ENCODE assay signal across 26 mouse cellular contexts in the genomic region with DNA sequence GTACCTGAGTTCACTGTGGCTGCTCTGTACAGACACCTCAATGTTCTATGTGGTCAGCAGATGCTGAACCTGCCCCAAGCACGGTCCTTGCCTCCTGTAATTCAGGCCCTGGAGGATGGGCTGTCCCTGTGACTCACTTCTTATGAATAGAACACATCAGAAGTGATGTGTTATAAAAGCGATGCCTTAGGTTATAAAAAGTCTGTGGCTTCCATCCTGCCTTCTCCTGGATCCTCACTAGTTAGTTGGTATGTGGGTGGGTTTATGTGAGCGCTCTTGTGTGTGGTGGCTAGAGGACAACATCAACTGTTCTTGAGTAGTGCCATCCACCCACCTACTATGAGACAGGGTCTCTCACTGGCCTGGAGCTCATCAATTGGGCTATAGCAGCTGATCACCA.
"Had no signal": no experiment of that assay in that cellular context is flagged by ENCODE, and none has a peak within 500 bp of the region (broad histone marks: within the 10 kb centered on the region; RNA-seq: fewer than 3 reads in every experiment).

No protein-coding gene starts in this region.

- H3K27me3 ChIP-seq: intestine, embryonic 15.5 days; limb, embryonic 12.5 days; liver, embryonic 15.5 days had no signal

- H3K4me1 ChIP-seq: intestine, embryonic 15.5 days; liver, embryonic 13.5 days; liver, embryonic 15.5 days had no signal

- H3K9me3 ChIP-seq: heart, embryonic 10.5 days; intestine, embryonic 15.5 days; limb, embryonic 10.5 days; liver, embryonic 13.5 days; liver, embryonic 15.5 days had no signal

- DNase-seq: gastrocnemius, adult 2 months; gastrocnemius, postnatal 10 days; gastrocnemius, postnatal 25 days; heart, adult 18-20 months; heart, postnatal 10 days; heart, postnatal 4 days; kidney, adult 18-20 months; kidney, adult 8-10 months; kidney, postnatal 10 days; kidney, postnatal 25 days; kidney, postnatal 4 days; liver; liver, embryonic 13.5 days had no signal

- H3K4me2 ChIP-seq: heart, embryonic 12.5 days; hindbrain, embryonic 14.5 days; intestine, embryonic 15.5 days; limb, embryonic 12.5 days; liver, embryonic 11.5 days; liver, embryonic 13.5 days; liver, embryonic 15.5 days had no signal

- H3K4me3 ChIP-seq: gastrocnemius, adult 2 months; heart, embryonic 10.5 days; heart, embryonic 12.5 days; intestine, embryonic 15.5 days; layer of hippocampus, adult 2 months; left cerebral cortex, adult 2 months; limb, embryonic 10.5 days; limb, embryonic 12.5 days; liver, embryonic 13.5 days; liver, embryonic 15.5 days had no signal

- ATAC-seq: hindbrain, embryonic 16.5 days; inflammation-experienced regulatory T-cells, adult 6 months; intestine, embryonic 15.5 days; intestine, postnatal 0 days had no signal

- H3K36me3 ChIP-seq: heart, embryonic 10.5 days; heart, embryonic 12.5 days; intestine, embryonic 15.5 days; limb, embryonic 10.5 days; limb, embryonic 12.5 days; liver, embryonic 13.5 days; liver, embryonic 15.5 days had no signal

- H3K27ac ChIP-seq: gastrocnemius, adult 2 months; heart, embryonic 10.5 days; hindbrain, embryonic 14.5 days; intestine, embryonic 15.5 days; layer of hippocampus, adult 2 months; left cerebral cortex, adult 2 months; limb, embryonic 10.5 days; limb, embryonic 12.5 days; liver, embryonic 13.5 days; liver, embryonic 15.5 days had no signal

- H3K9ac ChIP-seq: heart, embryonic 12.5 days; hindbrain, embryonic 14.5 days; intestine, embryonic 15.5 days; limb, embryonic 12.5 days; liver, embryonic 13.5 days; liver, embryonic 15.5 days had no signal
